Mouse (Mus musculus): ENCODE data around the gene Tspear. TPM values are rescaled to one million over a fixed set of nuclear protein-coding genes. Genes with fewer than 3 reads are reported as not detected.

Gene Tspear
- polyA plus RNA-seq, 1 experiment = not detected

DNA sequence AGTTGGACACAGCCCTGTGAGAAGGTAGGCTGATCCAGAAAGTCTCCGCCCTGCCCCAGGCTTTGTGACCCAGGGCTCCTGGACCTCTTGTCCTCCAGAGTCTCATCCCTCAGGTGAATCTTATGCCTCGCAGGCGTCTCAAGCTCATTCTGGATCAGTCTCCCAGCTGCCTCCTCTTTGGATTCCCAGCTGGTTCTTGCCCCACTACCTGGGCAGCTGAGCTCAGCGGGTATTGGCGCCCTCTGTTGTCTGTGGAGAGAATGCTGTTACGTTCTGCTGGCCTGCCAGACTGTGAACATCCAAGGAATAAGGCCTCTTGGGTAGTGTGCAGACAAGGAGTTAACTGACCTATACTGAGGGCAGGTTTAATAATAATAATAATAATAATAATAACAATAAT, 192.6 kb downstream of the Tspear start:
- Histone ChIP-seq H3K79me2 (ENCODE audit: control insufficient read depth, insufficient read depth) (no peaks in the 10 kb centered on the region), H3K79me3 (ENCODE audit: low read depth) (no peaks in the 10 kb centered on the region), H3ac (ENCODE audit: control insufficient read depth, insufficient read length, low read depth) (no peak overlapping the region), H3K27me3 (ENCODE audit: control insufficient read depth, insufficient read depth, insufficient read length) (no peaks in the 10 kb centered on the region), H3K4me3 (ENCODE audit: insufficient read depth, poor library complexity, severe bottlenecking) (no peak overlapping the region), H3K36me3 (ENCODE audit: control insufficient read depth, insufficient read depth) (no peaks in the 10 kb centered on the region)
- TF ChIP-seq MAX (IDR thresholded peaks at IDR 0.05) (no peak), MYOD1 (IDR thresholded peaks at IDR 0.05; ENCODE audit: control insufficient read depth, insufficient read length, low read depth) (no peak), USF1 (IDR thresholded peaks at IDR 0.05; ENCODE audit: low read depth) (no peak), FOSL1 (IDR thresholded peaks at IDR 0.05; ENCODE audit: insufficient read depth, low read length, poor library complexity, severe bottlenecking) (no peak), CEBPB (IDR thresholded peaks at IDR 0.05; ENCODE audit: low read depth) (no peak), MYOG (IDR thresholded peaks at IDR 0.05; ENCODE audit: control insufficient read depth, extremely low read depth, insufficient read length) (no peak), CTCF (IDR thresholded peaks at IDR 0.05; ENCODE audit: control insufficient read depth, insufficient read depth, insufficient read length) (no peak)

DNA sequence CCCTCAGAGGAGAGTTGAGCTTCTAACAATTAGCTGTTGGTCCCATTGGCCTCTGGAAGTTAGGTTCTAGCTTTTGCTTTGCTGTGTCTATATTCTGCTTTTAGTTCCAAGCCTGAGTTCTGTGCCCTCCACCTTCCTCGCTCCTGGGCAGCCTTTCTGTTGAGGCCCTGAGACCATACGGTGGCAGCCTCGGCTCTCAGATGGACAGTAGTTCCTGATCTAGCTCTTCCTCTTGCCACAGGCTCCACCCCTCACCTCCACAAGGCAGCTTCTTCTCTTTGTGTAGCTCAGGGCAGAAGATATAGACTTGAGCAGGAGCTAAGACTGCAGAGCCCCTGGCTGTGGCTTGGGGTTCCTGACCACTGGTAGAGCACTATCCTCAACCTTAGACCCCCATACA, 193.9 kb downstream of the Tspear start:
- Histone ChIP-seq H3K27me3 (ENCODE audit: control insufficient read depth, insufficient read depth, insufficient read length) (no peaks in the 10 kb centered on the region), H3K36me3 (ENCODE audit: control insufficient read depth, insufficient read depth) (no peaks in the 10 kb centered on the region), H3K79me3 (ENCODE audit: low read depth) (no peaks in the 10 kb centered on the region), H3K4me3 (ENCODE audit: insufficient read depth, poor library complexity, severe bottlenecking) (no peak overlapping the region), H3K79me2 (ENCODE audit: control insufficient read depth, insufficient read depth) (no peaks in the 10 kb centered on the region), H3ac (ENCODE audit: control insufficient read depth, insufficient read length, low read depth) (no peak overlapping the region)
- TF ChIP-seq FOSL1 (IDR thresholded peaks at IDR 0.05; ENCODE audit: insufficient read depth, low read length, poor library complexity, severe bottlenecking) (no peak), USF1 (IDR thresholded peaks at IDR 0.05; ENCODE audit: low read depth) (no peak), CTCF (IDR thresholded peaks at IDR 0.05; ENCODE audit: control insufficient read depth, insufficient read depth, insufficient read length) (no peak)

DNA sequence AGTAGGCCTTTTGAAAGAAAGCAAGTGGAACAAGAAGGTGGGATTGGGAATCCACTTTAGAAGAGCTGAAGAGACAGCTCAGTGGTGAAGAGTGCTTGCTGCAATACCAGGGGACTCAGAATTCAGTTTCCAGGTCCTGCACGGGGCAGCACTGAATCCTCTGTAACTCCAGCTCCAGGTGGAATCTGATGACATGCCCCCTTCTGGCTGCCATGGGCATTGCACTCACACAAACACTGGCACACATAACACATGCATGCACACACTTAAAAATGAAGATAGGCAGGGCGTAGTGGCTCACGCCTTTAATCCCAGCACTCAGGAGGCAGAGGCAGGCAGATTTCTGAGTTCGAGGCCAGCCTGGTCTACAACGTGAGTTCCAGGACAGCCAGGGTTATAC, 196.2 kb downstream of the Tspear start:
- H3K4me3 ChIP-seq (ENCODE audit: insufficient read depth, poor library complexity, severe bottlenecking) = no peak overlapping the region
- H3K79me3 ChIP-seq (ENCODE audit: low read depth) = no peaks in the 10 kb centered on the region
- no peak overlapping the region for H3ac ChIP-seq (ENCODE audit: control insufficient read depth, insufficient read length, low read depth)
- H3K36me3 ChIP-seq (ENCODE audit: control insufficient read depth, insufficient read depth) = no peaks in the 10 kb centered on the region
- TF ChIP-seq MYOD1 (IDR thresholded peaks at IDR 0.05; ENCODE audit: control insufficient read depth, insufficient read length, low read depth) (no peak), MAX (IDR thresholded peaks at IDR 0.05) (no peak), MYOG (IDR thresholded peaks at IDR 0.05; ENCODE audit: control insufficient read depth, extremely low read depth, insufficient read length) (no peak), USF1 (IDR thresholded peaks at IDR 0.05; ENCODE audit: low read depth) (no peak), CTCF (IDR thresholded peaks at IDR 0.05; ENCODE audit: control insufficient read depth, insufficient read depth, insufficient read length) (no peak), FOSL1 (IDR thresholded peaks at IDR 0.05; ENCODE audit: insufficient read depth, low read length, poor library complexity, severe bottlenecking) (no peak), CEBPB (IDR thresholded peaks at IDR 0.05; ENCODE audit: low read depth) (no peak)
- H3K27me3 ChIP-seq (ENCODE audit: control insufficient read depth, insufficient read depth, insufficient read length) = no peaks in the 10 kb centered on the region
- H3K79me2 ChIP-seq (ENCODE audit: control insufficient read depth, insufficient read depth) = no peaks in the 10 kb centered on the region

DNA sequence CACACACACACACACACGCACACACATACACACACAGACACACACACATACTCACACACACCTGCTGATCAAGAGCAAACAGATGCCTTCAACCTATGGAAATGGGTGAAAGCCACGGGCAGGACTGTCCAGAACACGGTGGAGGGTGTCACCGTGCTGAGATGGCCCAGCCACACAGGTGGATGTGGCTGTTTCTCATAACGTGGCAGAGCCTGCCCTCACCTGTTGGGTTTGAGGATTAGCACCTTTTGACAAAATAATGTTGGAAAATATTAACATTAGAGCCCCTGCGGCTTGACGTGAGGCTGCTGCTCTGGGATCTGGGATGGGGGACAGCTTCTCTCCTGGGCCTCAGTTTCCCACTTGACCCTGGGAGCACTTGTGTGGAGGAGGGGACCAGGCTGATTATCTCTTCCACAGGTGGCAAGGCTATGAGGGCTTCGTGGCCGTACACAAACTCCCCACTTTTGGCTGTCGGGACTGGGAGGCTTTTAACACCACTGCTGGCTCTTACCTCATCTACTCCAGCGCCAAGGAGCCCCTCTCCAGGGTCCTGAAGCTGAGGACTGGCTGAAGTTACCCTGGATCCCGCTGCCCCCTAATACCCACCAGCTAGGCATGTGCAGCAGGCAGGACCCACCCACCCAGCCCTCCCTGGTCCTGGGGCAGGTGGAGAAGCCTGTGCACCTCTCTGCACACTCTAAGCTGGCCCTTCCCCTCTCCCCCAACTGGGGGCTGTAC, 199.8 kb downstream of the Tspear start:
- H3K4me3 ChIP-seq (ENCODE audit: insufficient read depth, poor library complexity, severe bottlenecking) = no peak overlapping the region
- TF ChIP-seq FOSL1 (IDR thresholded peaks at IDR 0.05; ENCODE audit: insufficient read depth, low read length, poor library complexity, severe bottlenecking) = no peak
- TF ChIP-seq MYOG (IDR thresholded peaks at IDR 0.05; ENCODE audit: control insufficient read depth, extremely low read depth, insufficient read length) = no peak
- no peak for TF ChIP-seq MYOD1 (IDR thresholded peaks at IDR 0.05; ENCODE audit: control insufficient read depth, insufficient read length, low read depth)
- TF ChIP-seq CEBPB (IDR thresholded peaks at IDR 0.05; ENCODE audit: low read depth) = no peak
- no peak for TF ChIP-seq CTCF (IDR thresholded peaks at IDR 0.05; ENCODE audit: control insufficient read depth, insufficient read depth, insufficient read length)

DNA sequence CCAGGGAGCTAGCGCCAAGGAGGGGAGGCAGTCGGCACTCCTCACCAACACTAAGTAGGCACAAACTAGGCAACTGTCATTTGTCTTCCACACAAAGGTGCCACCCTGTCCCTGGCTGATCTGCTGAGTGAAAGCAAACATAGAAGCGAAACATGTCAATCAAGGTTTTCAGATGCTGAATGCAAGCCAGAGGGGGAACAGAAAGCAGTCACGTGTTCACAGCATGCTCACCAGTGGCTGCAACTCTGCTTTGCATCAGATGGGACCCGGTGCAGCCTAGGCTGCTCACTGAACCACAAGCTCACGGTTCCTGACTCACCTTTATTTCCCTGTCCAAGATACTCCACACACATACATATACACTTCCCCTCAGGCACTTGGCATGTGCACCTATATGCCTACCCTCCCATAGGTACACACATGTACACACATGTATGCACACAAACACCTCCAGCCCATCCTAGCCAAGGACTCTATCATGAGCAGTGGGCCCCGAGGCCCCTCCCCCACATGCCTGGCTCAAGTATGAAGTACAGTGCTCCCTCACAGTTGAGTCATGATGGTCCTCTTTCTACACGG, 204.7 kb downstream of the Tspear start:
- H3K79me2 ChIP-seq (ENCODE audit: control insufficient read depth, insufficient read depth) = no peaks in the 10 kb centered on the region
- no peak overlapping the region for H3K4me3 ChIP-seq (ENCODE audit: insufficient read depth, poor library complexity, severe bottlenecking)
- H3K36me3 ChIP-seq (ENCODE audit: control insufficient read depth, insufficient read depth) = no peaks in the 10 kb centered on the region
- no peak overlapping the region for H3ac ChIP-seq (ENCODE audit: control insufficient read depth, insufficient read length, low read depth)
- no peak for TF ChIP-seq MAX (IDR thresholded peaks at IDR 0.05)
- no peak for TF ChIP-seq MYOD1 (IDR thresholded peaks at IDR 0.05; ENCODE audit: control insufficient read depth, insufficient read length, low read depth)
- TF ChIP-seq CEBPB (IDR thresholded peaks at IDR 0.05; ENCODE audit: low read depth) = no peak
- no peak for TF ChIP-seq USF1 (IDR thresholded peaks at IDR 0.05; ENCODE audit: low read depth)
- no peak for TF ChIP-seq CTCF (IDR thresholded peaks at IDR 0.05; ENCODE audit: control insufficient read depth, insufficient read depth, insufficient read length)
- TF ChIP-seq FOSL1 (IDR thresholded peaks at IDR 0.05; ENCODE audit: insufficient read depth, low read length, poor library complexity, severe bottlenecking) = no peak
- peaks cover 32% of the 10 kb centered on the region for H3K27me3 ChIP-seq (ENCODE audit: control insufficient read depth, insufficient read depth, insufficient read length)
- no peaks in the 10 kb centered on the region for H3K79me3 ChIP-seq (ENCODE audit: low read depth)

More for the DNA sequence above, 199.8 kb downstream of the Tspear start:
- no peak overlapping the region for H3ac ChIP-seq (ENCODE audit: control insufficient read depth, insufficient read length, low read depth)
- no peaks in the 10 kb centered on the region for H3K79me3 ChIP-seq (ENCODE audit: low read depth)
- H3K36me3 ChIP-seq (ENCODE audit: control insufficient read depth, insufficient read depth) = no peaks in the 10 kb centered on the region
- H3K27me3 ChIP-seq (ENCODE audit: control insufficient read depth, insufficient read depth, insufficient read length) = peaks cover 5% of the 10 kb centered on the region
- H3K79me2 ChIP-seq (ENCODE audit: control insufficient read depth, insufficient read depth) = no peaks in the 10 kb centered on the region

Measured in C2C12 (cell line).